Mouse (Mus musculus) midbrain, embryonic 10.5 days (tissue): ENCODE data around the gene Gpr107. TPM values are rescaled to one million over a fixed set of nuclear protein-coding genes. Genes with fewer than 3 reads are reported as not detected.

ENCODE experiments used
- DNase-seq: peaks from one replicate; pipeline ENCODE4 v3.0.0-alpha.2; 2017; ENCODE audit warnings: low spot score
- H3K27ac ChIP-seq: fragments of 300-500 bp; sonication (generic); replicated peaks from 2 replicates; pipeline ENCODE4 v1.5.1; 2016; ENCODE audit warnings: mild to moderate bottlenecking
- H3K27me3 ChIP-seq: fragments of 300-500 bp; sonication (generic); 2 replicates; pipeline ENCODE4 v1.6.1; 2016; ENCODE audit warnings: low read depth, mild to moderate bottlenecking; ENCODE audit not compliant: poor library complexity, severe bottlenecking
- H3K36me3 ChIP-seq: fragments of 300-500 bp; sonication (generic); 2 replicates; pipeline ENCODE4 v1.6.1; 2016; ENCODE audit warnings: mild to moderate bottlenecking, moderate library complexity
- H3K4me1 ChIP-seq: fragments of 300-500 bp; sonication (generic); 2 replicates; pipeline ENCODE4 v1.6.1; 2016
- H3K4me3 ChIP-seq: fragments of 300-500 bp; sonication (generic); 2 replicates; pipeline ENCODE4 v1.5.1; 2016; ENCODE audit warnings: mild to moderate bottlenecking, moderate library complexity
- H3K9me3 ChIP-seq: fragments of 300-500 bp; sonication (generic); replicated peaks from 2 replicates; pipeline ENCODE4 v1.6.1; 2016; ENCODE audit warnings: mild to moderate bottlenecking
- WGBS: fragments of 180-500 bp; shearing (Covaris S2); methylation state at CpG from one replicate; pipeline ENCODE4 v1.1.7; 2016; 5-methylcytosine and 5-hydroxymethylcytosine counted together
- polyA plus RNA-seq: library from polyadenylated mRNA; unstranded; fragments of >200 nt; fragmentation: Nextera tagmentation; extraction: Ambion mirVana; gene quantifications from 2 replicates; pipeline ENCODE4 v1.2.1, GENCODE M21; 2016

Gpr107 gene
- polyA plus RNA-seq, 1 experiment from 2014 or later: 33.8 TPM

DNA sequence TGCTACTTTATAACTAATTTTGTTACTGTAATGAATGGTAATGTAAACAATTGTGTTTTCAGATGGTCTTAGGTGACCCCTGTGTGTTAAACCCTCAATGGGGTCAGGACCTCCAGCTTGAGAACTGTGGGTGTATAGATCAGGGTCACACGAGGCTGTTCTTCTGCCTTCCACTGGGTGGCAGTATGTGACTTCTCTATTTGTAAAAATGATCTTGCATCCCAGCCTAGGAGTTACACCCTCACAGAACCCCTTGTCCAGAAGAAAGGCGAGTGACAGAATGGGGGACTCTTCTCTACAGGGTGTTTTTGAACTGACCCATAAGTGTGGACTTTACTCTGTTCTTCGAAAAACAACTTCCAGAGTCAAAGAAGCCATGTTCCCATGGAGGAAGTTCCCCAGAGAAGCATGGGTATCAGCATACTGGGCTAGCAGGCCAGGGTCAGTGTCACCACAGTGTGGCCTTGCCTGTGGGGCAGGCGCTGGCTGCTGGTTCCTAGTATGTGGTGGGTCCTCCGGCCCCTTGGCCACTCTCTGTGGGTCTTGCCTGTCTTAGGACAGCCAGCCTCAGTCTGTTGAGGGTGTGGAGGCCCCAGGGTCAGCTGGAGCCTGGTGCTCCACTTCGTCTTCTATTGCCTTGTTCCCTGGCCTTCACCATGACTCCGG lies 42.4 kb downstream of the Gpr107 start:
- Histone ChIP-seq H3K27ac (no peak overlapping the region), H3K4me3 (no peak overlapping the region), H3K36me3 (peaks cover 87% of the 10 kb centered on the region), H3K9me3 (no peaks in the 10 kb centered on the region), H3K27me3 (no peaks in the 10 kb centered on the region), H3K4me1 (no peaks in the 10 kb centered on the region)
- 71% methylated on average over 7 of the region's 7 CpGs for WGBS
- peak; percentile 47 for DNase-seq

DNA sequence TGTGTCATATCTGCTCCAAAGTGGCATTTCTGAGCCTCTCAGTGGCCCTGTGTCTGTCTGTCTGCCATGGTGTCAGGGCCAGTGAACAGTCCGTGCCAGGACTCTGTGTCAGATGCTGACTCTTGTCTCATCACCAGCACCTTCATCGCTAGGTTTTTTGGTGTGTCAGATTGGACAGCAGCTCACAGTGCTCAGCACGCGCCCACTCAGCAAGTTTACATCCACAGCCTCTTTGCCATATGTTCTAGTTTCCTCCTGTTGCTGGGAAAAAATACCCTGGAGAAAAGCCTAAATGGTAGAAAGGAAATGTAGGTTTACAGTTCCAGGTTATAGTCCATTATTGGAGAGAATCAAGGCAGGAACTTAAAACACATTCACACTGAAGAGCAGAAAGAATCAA lies 46.5 kb downstream of the Gpr107 start:
- 95% methylated on average over 4 of the region's 4 CpGs for WGBS
- peaks cover 13% of the 10 kb centered on the region for H3K4me1 ChIP-seq
- DNase-seq: no peak
- H3K9me3 ChIP-seq: no peaks in the 10 kb centered on the region
- H3K4me3 ChIP-seq: no peak overlapping the region
- no peak overlapping the region for H3K27ac ChIP-seq
- peaks cover 63% of the 10 kb centered on the region for H3K36me3 ChIP-seq
- no peaks in the 10 kb centered on the region for H3K27me3 ChIP-seq

DNA sequence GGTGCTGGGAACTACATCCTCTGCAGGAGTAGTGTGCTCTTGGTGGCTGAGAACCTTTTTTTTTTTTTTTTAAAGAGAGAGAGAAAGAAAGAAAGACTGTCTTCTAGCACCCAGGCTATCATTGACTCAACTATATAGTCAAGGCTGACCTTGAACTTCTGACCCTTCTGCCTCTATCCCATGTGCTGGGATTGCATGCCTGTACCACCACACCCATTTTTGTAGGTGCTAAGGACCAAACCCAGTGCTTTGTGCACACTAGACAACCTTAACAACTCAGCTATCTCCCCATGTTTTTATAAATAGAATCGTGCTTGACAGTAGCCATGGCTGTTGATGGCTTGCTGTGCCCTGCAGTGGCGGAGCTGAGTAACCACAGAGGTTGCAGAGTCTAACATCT lies 47.9 kb downstream of the Gpr107 start:
- Histone ChIP-seq H3K9me3 (no peaks in the 10 kb centered on the region), H3K4me3 (no peak overlapping the region), H3K36me3 (peaks cover 62% of the 10 kb centered on the region), H3K4me1 (peaks cover 13% of the 10 kb centered on the region), H3K27ac (no peak overlapping the region), H3K27me3 (no peaks in the 10 kb centered on the region)
- DNase-seq: no peak
- WGBS: 90% methylated on average over 2 of the region's 2 CpGs

DNA sequence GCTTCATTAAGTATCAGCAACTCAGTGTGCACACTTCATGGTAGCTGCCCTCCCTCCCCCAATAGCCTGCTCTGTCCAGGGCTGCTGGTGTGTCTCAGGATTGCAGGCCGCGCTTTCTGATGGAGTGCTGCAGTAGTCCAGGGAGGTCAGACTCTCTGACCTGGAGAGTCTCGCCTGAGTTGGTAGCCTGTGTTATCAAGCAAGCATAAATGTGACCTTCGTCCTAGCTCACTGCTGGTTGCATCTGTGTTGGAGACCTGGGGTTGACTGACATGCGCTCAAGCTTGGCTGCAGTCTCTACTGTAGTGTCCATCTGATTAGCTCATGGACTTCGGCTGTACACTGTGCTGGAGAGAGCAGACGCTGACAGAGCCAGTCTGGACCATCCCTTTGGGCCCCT lies 49.7 kb downstream of the Gpr107 start:
- Histone ChIP-seq H3K4me3 (no peak overlapping the region), H3K9me3 (no peaks in the 10 kb centered on the region), H3K27me3 (no peaks in the 10 kb centered on the region), H3K36me3 (peaks cover 53% of the 10 kb centered on the region), H3K4me1 (peaks cover 23% of the 10 kb centered on the region), H3K27ac (no peak overlapping the region)
- 84% methylated on average over 7 of the region's 7 CpGs for WGBS
- no peak for DNase-seq

DNA sequence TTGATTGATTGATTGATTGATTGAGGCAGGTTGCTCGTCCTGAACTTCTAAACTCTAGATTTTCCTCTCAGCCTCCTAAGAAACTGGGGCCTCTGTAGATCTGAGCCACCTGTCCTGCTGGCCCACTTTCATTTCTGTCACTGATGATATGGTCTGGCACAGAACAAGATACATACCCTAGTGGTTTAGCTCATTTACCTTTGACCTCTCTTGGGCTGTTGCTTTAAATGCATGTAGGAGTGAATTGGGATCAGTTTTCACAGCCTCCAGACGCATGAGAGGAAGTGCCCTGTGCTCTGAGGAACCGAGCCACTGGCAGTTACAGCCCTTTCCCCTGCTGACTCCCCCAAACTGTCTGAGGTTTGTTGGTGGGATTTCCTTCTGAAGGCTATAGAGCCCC lies 50.2 kb downstream of the Gpr107 start:
- Histone ChIP-seq H3K4me1 (peaks cover 23% of the 10 kb centered on the region), H3K9me3 (no peaks in the 10 kb centered on the region), H3K36me3 (peaks cover 48% of the 10 kb centered on the region), H3K4me3 (no peak overlapping the region), H3K27me3 (no peaks in the 10 kb centered on the region), H3K27ac (peak overlapping the region; percentile 18; the same call in 1 of the 2 replicates)
- 58% methylated on average over 3 of the region's 3 CpGs for WGBS
- DNase-seq: no peak

DNA sequence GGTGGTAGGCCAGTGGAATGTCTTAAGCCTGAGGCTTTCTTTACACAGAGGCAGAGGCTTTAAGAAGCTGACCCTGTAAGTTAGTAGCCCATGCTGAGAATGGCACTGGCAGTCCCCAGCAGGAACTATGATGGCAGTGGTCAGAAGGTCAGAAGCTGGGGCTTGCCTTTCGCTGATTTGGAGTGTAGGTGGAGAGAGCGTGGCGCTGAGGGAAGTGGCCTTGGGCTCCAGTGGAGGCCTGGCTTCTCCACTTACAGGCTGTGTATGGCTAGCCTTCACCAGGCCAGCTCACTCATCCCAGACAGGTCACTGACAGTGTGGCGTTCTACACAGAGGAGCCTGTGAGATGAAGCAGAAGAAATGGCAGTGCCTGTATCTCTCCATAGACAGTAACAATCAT lies 50.8 kb downstream of the Gpr107 start:
- peak overlapping the region; percentile 18; the same call in 1 of the 2 replicates for H3K27ac ChIP-seq
- no peaks in the 10 kb centered on the region for H3K27me3 ChIP-seq
- peaks cover 46% of the 10 kb centered on the region for H3K36me3 ChIP-seq
- H3K4me1 ChIP-seq: peaks cover 25% of the 10 kb centered on the region
- no peak overlapping the region for H3K4me3 ChIP-seq
- 81% methylated on average over 4 of the region's 4 CpGs for WGBS
- DNase-seq: no peak
- H3K9me3 ChIP-seq: no peaks in the 10 kb centered on the region

DNA sequence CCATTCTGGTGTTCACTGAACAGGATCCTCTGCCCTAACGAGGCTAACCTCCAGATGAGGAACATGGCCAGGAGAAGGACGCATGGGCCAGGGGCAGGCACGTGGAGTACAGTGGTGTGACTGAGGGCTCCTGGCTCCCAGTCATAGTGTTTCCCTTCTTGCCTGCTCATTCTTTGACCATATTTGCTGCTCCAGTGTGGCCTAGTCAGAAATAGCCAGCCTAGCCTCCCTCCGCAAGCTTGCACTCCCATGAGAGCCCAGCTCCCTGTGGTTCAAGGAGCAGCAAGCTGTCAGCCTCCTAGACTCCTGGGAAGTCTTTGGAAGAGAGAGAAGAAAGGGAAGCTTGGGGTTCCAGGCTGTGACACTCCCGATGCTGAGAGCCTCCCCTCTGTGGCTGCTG lies 52.6 kb downstream of the Gpr107 start:
- 87% methylated on average over 5 of the region's 5 CpGs for WGBS
- Histone ChIP-seq H3K9me3 (no peaks in the 10 kb centered on the region), H3K4me3 (no peak overlapping the region), H3K36me3 (peaks cover 47% of the 10 kb centered on the region), H3K27ac (no peak overlapping the region), H3K27me3 (no peaks in the 10 kb centered on the region), H3K4me1 (peaks cover 38% of the 10 kb centered on the region)
- no peak for DNase-seq

DNA sequence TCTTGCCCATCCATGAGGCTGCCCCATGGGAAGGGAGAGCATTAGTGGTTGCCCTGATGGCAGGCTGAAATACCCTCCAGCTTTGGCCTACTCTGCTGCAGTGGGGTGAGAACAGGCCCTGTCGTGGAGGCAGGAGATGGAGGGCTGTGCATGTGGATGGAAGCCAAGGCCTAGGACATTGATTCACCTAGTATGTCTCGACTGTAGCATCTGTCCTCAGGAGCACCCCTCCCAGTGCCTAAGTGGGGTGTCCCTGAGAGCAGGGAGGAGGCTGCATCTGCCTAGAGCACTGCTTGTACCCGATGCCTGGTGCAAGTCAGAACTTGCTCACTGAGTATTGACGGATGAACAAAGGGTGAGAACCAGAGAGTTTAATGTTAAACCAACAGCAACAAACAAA lies 54.1 kb downstream of the Gpr107 start:
- Histone ChIP-seq H3K27ac (0 out of 2 replicates have a peak overlapping the region, but pooled peaks have one; percentile 28), H3K36me3 (peaks cover 55% of the 10 kb centered on the region)

DNA sequence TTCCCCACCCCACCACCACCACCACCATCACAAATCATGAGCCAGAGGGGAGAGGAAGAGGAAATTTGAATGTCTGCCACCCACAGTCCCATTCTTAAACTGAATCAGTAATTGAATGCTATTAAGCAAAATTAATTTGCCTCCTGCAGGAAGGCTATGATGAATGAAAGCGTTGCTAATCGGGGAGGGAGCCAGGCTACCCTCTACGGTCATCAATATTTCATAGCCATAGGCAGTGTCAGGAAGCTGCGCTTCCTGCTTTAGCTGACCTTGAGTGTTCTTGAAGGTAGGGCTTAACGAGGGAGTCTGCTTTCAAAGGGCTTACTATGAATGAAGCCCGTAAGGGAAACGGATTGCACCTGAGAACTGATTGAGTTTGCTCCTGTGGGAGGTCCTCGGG lies 54.8 kb downstream of the Gpr107 start:
- H3K36me3 ChIP-seq: peaks cover 54% of the 10 kb centered on the region

More for the DNA sequence above, 54.1 kb downstream of the Gpr107 start:
- no peak for DNase-seq
- Histone ChIP-seq H3K4me3 (no peak overlapping the region), H3K27me3 (no peaks in the 10 kb centered on the region), H3K4me1 (peaks cover 53% of the 10 kb centered on the region), H3K9me3 (no peaks in the 10 kb centered on the region)
- WGBS: 92% methylated on average over 4 of the region's 4 CpGs

DNA sequence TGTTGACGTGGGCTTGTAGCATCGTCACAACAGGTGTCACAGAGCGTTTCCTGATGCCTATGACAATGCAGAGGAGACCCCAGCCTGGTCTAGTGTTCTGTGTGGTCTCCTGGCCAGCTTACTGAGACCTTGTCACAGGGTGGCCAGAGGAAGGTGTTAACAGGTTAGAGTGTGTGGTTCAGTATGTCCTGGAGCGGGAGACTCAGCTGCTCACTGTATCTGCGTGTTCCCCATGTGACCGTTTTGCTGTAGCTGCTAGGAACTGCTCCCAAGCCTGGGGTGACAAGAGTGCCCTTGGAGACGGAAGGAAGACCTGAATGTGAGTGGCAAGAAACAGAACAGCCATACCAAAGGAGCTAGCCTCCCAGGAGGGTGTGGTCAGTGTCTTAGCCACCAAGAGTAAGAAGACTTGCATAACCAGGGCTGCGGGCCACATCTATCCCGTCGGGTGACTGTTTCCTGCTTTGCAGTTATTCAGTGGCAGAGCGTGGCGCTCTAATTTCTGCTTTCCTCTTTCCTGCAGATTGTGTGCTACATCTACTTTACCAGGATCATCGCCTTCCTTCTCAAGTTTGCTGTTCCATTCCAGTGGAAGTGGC lies 56.5 kb downstream of the Gpr107 start:
- Histone ChIP-seq H3K4me1 (peaks cover 41% of the 10 kb centered on the region), H3K36me3 (peaks cover 69% of the 10 kb centered on the region), H3K4me3 (no peak overlapping the region), H3K27ac (no peak overlapping the region), H3K9me3 (no peaks in the 10 kb centered on the region), H3K27me3 (no peaks in the 10 kb centered on the region)
- DNase-seq: no peak
- 94% methylated on average over 13 of the region's 13 CpGs for WGBS

More for the DNA sequence above, 54.8 kb downstream of the Gpr107 start:
- no peak overlapping the region for H3K4me3 ChIP-seq
- H3K9me3 ChIP-seq: no peaks in the 10 kb centered on the region
- 87% methylated on average over 8 of the region's 8 CpGs for WGBS
- H3K4me1 ChIP-seq: peaks cover 51% of the 10 kb centered on the region
- H3K27ac ChIP-seq: no peak overlapping the region
- no peak for DNase-seq
- no peaks in the 10 kb centered on the region for H3K27me3 ChIP-seq

DNA sequence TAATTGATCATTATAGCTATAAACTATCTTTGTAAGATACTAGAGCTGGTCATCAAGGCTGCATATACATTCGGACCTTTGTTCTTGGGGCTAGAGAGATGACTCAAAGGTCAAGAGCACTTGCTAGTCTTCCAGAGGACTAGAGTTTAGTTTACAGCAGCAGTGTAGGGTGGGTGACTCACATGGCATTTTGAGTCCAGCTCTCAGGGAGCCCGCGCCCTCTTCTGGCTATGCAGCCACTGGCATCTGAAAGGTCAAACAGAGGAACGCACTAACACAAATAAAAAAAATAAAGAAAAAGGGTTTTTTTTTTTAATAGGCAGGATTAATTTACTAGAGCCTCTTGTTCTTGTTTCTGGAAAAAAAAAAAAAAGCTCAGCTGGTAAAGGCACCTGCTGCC lies 57.4 kb downstream of the Gpr107 start:
- peaks cover 73% of the 10 kb centered on the region for H3K36me3 ChIP-seq
- H3K27ac ChIP-seq: no peak overlapping the region
- H3K4me3 ChIP-seq: no peak overlapping the region
- H3K4me1 ChIP-seq: peaks cover 41% of the 10 kb centered on the region
- no peaks in the 10 kb centered on the region for H3K9me3 ChIP-seq
- DNase-seq: no peak
- no peaks in the 10 kb centered on the region for H3K27me3 ChIP-seq
- WGBS: 90% methylated on average over 4 of the region's 4 CpGs

DNA sequence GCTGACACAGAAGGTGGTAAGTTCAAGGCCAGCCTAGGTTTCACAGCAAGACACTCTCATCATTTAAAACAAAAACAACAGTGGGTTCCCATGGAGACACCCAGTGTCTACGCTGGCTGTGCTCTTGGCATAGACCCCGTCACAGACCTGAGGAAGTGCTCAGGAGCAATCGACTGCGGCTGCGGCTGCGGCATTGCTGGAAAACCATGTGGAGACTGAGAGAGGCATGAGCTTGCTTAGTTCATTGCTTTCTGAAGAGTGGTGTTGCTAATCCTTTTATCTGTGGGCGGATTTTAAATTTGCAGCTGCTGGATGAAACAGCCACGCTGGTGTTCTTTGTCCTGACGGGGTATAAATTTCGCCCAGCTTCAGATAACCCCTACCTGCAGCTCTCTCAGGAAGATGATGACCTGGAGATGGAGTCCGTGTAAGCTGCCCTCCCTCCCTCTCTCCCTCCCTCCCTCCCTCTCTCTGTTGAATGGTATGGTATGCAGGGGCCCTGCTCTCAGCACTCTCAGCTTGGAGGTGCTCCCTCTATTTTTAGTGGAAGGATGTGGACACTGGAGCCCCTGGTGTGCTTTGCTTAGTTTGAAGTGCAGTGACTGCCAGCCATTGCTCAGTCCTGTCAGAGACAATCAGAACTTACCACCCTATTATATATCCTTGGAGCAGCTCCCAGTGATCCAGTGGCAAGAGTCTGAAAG lies 58.2 kb downstream of the Gpr107 start:
- 46% methylated on average over 11 of the region's 11 CpGs for WGBS

DNA sequence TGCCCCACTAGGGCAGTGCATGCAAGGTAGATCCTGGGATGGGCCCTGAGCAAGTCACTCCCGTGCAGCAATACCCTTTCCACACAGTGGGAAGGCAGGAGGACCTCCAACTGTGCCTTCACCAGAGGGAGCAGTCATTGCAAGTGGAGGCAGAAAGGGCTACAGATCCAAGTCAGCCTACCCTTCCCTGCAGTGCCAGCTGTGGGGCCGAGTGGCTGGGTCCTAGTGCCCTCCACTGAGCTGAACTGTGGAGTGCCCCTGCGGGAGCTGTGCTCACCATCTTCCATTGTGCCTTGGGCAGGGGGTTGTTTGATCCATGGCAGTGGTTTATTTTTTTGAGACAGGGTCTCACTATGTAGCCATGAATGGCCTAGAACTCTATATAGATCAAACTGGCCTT lies 59.1 kb downstream of the Gpr107 start:
- DNase-seq: no peak
- H3K27me3 ChIP-seq: no peaks in the 10 kb centered on the region
- H3K36me3 ChIP-seq: peaks cover 83% of the 10 kb centered on the region
- H3K27ac ChIP-seq: peak overlapping the region; percentile 71
- H3K4me3 ChIP-seq: no peak overlapping the region
- WGBS: 51% methylated on average over 3 of the region's 3 CpGs
- H3K9me3 ChIP-seq: no peaks in the 10 kb centered on the region
- peaks cover 34% of the 10 kb centered on the region for H3K4me1 ChIP-seq

More for the DNA sequence above, 58.2 kb downstream of the Gpr107 start:
- peaks cover 41% of the 10 kb centered on the region for H3K4me1 ChIP-seq
- DNase-seq: peak; percentile 19
- peak overlapping the region; percentile 71 for H3K27ac ChIP-seq
- no peaks in the 10 kb centered on the region for H3K27me3 ChIP-seq
- peaks cover 79% of the 10 kb centered on the region for H3K36me3 ChIP-seq
- no peaks in the 10 kb centered on the region for H3K9me3 ChIP-seq
- no peak overlapping the region; the same call in 1 of the 2 replicates for H3K4me3 ChIP-seq
